Mouse (Mus musculus) thymus, postnatal 36 days (tissue): ENCODE measurements around the gene Ube2g1.
"Not testable (repeated sequence)": the region's sequence is repeated elsewhere in the genome, so short reads cannot be mapped to it uniquely, and the experiment has no call there.

Experiments used
- DNase-seq, 2 experiments: peaks; one replicate each; pipeline ENCODE4 v3.0.0; 2022; ENCODE audit warnings: mixed read lengths in 2 of 2

Gene Ube2g1

DNA sequence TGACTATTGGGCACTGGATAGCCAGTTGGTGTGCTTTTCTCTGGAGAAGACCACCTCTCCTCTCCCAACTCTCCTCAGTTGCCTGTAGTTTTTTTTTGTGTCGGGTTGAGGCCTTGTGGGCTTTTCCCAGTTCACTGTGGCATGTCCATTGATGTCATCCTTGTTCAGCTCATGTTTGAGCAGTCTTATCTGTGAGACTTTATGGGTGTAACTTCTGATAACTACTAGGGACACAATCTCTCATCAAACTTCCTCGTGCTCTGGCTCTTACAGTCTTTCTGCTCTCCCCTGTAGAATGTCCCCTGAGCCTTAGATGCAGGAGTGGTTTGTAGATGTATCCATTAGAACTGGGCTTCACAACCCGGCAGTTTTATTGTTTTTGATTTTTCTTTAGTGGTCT lies 87.9 kb downstream of the Ube2g1 start:
- no peak for DNase-seq

DNA sequence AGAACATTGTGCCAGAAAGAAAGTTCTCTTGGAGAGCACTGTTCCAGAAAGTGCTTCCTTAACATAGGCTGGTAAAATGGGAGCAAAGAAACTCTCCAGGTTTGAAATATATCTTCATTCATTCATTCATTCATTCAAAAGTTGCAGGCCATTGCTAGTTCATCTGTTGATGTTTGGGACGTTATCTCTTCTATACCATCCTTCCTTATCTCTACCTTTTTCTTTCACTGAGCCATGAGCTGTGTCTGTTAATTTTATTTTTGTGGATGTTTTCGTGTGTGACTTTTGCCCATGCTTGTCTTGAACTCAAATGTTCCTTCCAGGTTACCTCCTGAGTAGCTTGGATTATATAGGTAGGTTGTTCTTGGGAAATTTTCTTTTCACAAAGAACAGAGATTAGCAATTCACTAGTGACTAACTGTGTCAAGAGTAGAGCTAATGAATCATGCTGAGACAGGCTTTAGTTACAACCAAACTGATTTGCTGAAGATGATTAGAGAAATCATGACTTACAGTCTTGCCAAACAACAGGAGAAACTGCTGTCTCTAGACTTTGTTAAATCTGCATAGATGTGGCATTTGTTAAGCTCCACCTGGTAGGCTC lies 89.4 kb downstream of the Ube2g1 start:
- no peak for DNase-seq

DNA sequence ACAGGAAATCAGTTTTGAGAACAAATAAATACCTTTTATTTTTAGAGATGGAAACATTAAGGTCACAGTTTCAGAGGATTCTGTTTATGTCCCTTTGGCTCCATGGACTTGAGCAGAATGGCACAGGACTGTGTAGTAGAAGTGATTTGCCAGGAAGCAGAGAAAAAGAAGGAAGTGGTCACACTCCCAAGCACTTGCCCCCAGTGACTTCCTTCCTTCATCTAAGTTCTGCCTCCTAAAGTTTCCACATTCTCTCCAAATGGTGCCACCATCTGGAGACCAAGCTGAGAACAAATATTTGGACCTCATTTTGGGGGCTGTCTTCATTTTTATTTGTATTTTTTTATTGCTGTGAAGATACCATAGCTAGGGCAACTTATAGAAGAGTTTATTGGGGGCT lies 90.2 kb downstream of the Ube2g1 start:
- no peak for DNase-seq

DNA sequence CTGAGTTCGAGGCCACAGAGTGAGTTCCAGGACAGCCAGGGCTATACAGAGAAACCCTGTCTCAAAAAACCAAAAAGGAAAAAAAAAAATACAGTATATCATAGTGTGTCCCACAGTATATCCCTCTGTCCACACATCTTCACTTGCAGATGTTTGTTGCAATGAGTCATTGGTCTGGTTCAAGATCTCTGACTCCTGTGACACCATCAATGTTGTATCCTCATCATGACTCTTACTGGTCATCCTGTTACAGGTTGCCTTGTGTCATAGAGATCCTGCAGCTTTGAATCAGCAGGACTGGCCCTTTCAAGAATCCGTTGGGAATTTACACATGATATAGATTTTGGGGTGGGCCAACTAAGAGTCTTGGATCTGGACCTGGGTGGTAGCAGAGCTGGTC lies 98.0 kb downstream of the Ube2g1 start:
- not testable (repeated sequence) for DNase-seq

DNA sequence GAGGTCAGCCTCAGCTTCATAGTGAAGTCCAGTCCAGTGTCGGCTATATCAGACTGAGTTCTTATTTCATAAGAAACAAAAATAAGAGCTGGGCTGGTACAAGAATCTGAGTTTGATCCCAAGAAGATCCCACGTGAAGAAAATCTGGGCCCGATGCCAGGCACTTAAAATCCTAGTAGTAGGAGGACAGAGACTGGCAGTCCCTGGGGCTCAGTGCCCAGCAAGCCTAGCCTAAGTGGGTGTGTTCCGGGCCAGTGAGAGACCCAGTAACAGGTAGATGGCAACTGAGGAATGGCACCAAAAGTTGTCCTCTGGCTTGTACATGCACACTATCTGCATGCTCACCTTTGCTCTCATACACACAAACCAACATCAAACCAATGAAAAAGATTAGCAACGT lies 105.6 kb downstream of the Ube2g1 start:
- no peak for DNase-seq

DNA sequence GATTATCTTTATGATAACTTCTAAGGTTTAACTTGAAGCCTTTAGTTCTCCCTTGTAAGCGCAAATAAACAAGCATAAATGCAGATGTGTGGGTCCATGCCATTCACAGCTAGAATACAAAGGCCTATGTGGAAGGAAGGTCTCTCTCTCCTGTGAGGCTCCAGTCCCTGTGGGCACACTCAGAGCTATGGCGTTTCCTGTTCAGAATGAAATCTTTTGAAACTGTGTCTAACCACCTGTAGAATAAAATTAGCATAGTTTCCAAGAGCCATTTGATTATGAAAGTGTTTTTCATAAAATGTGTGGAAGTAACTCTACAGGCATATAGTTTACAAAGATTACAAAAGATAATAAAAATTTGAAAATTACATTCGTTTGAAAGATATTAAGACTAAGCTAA lies 111.1 kb downstream of the Ube2g1 start:
- DNase-seq: no peak

DNA sequence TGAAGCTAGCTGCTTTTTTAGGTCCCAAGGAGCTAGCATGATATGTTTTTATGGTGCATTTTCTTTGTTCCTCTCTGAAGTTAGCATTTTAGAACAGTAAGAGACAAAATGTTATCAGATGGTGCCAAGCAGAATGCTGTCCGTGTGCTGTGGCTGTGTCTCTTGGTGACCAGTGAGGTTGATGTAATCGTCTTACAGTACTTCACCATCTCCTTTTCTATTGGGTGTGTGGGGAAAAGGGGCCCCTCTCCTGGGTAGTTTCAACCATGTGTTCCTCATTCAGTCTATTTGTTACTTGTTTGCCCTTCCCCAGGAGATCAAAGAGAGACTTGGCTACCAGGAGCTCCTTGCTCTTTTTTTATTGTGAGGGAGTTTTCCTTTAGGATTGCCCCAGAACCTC lies 116.1 kb downstream of the Ube2g1 start:
- DNase-seq: no peak

DNA sequence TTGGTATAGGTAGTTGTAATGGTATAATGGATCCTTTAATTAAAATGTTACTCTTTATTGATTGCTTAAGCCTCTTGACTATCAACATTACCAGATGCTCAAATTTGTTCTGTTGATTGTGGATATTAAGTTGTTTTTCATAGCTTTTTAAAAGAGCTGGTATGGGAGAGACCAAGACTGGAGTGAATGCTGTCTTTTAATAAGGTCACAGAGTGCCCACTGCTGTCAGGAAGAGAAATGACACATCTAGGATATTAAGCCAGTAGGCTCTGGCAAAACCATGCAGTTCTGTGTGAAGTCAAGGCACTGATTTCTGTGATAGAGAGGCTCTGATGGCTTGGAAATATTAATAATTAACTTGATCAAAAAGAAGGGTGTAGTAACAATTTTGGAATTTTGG lies 116.8 kb downstream of the Ube2g1 start:
- DNase-seq: no peak

DNA sequence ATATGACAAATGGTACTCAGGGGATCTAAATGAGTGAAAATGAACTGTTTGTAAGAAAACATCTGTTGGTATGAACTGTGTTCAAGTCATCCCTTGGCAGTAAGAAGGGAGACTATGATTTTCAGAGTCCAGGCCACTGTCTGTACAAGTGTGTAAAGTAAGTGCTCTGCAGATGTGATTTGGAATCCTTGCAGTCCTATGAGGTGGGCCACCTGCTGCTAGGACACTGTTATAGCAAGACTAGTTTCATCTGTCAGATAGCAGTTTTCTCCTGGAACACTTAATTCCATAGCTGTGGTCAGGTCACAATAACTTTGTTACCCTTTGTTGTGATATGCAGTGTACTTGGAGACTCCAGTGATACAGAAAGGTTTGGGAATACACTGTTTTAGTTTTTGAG lies 118.9 kb downstream of the Ube2g1 start:
- no peak for DNase-seq

DNA sequence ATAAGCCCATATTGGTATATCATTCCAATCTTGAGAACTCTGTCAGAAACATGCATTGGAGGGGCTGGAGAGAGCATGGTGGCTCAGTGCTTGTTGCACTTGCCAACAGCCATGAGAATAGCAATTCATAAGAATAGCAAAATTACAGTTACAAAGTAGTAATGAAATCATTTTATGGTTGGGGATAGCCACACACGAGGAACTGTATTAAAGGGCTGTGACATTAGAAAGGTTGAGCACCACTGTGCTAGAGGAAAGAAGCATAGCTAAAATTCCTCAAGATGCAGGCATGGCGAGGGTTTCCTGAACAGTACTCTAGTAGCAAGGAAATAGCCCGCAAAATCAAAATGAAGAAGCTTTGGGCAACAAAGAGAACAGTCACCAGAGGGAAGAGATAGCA lies 126.7 kb downstream of the Ube2g1 start:
- no peak for DNase-seq

DNA sequence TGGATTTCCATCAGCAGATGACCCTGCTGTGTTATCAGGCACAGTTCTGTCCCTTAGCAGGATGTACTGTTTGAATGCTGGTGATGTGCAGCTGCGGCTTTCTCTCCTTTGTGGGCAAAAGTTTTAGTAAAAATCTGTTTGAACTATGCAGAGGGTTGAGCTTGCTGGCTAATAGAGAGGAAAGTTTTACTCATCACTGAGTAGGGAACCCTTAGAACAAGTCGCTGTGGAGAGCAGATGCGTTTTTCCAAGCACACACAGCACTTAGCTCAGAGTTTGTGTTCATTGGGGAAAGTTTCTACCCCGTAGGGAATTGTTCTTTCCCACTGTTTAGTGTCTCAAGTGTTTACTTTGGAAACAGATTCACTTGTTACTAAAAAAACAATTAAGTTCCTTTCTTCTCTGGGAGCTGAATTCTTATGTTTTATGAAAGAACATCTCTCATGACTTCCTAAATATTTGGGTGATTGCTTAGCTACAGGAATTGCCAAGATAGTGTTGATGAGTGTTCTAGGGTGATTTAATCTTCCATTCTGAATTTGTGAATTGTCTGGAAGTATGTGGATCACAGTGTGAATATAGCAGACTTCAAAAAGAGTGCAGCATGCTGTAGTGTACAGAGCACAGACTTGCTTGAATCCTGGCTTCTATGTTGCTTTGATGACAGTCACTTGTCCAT lies 127.9 kb downstream of the Ube2g1 start:
- DNase-seq: no peak

DNA sequence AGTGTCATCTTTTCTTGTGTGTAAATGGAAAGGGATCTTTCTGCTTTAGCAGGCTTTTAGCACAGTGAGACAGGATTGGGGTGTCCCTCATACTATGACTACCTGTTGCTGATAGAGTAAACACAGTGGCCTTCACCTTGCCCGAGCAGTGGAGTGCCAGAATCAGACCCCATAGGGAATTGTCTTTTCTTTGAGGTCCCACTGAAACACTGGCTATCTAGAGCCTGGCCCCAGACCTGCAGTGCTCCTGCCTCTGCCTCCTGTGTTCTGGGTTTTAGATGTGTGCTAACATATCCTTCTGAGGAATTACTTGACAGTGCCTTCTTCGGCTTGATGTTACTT lies 128.4 kb downstream of the Ube2g1 start:
- no peak for DNase-seq
